Comparison of ENCODE assay signal across 8 mouse cellular contexts in genomic region chr2:32360741-32361140, GRCm38 (mm10). TPM values are rescaled to one million over a fixed set of nuclear protein-coding genes. Genes with fewer than 3 reads are reported as not detected.
DNase-seq lines count a peak whose midpoint lies in the region; ATAC-seq and TF ChIP-seq lines count a peak whose summit lies in the region.

No protein-coding gene starts in this region.

- peak overlapping the region; percentile 20; the same call in 1 of the 2 replicates for H3K4me3 ChIP-seq in ES-Bruce4 (ENCODE audit: low read depth, low read length)
- peak overlapping the region; percentile 67 for H3K4me3 ChIP-seq in brown adipose tissue, adult 24 weeks (ENCODE audit: insufficient read depth, low read depth, low read length)
- peak overlapping the region; percentile 57 for H3K4me3 ChIP-seq in forebrain, embryonic 10.5 days
- peak overlapping the region; percentile 53 for H3K4me3 ChIP-seq in heart, embryonic 16.5 days (ENCODE audit: low read length)
- H3K4me3 ChIP-seq in liver, embryonic 14.5 days (ENCODE audit: insufficient read depth in 1 of 2, low read depth in 2 of 2, low read length in 2 of 2) = peak overlapping the region; percentile 69 to 90
- H3K4me3 ChIP-seq in neural tube, embryonic 13.5 days = peak overlapping the region; percentile 31

- peak; percentile 69 for DNase-seq in forebrain, embryonic 10.5 days (ENCODE audit: extremely low spot score, low spot score)
- peak; percentile 91 to 95 for DNase-seq in kidney, postnatal 25 days
- DNase-seq in liver, embryonic 14.5 days (ENCODE audit: low read depth in 3 of 3, low spot score in 3 of 3) = peak; percentile 61 to 70 (median 62)
- peak; percentile 81 for DNase-seq in testis, postnatal 10 days (ENCODE audit: low spot score)

- H3K4me2 ChIP-seq in heart, embryonic 16.5 days (ENCODE audit: low read depth, low read length) = peak overlapping the region; percentile 86
- peak overlapping the region; percentile 98 for H3K4me2 ChIP-seq in liver, embryonic 14.5 days (ENCODE audit: low read depth)
- peak overlapping the region; percentile 62 for H3K4me2 ChIP-seq in neural tube, embryonic 13.5 days

- WGBS in forebrain, embryonic 10.5 days = 5% methylated on average over 14 of the region's 14 CpGs
- 8% methylated on average over 14 of the region's 14 CpGs for WGBS in heart, embryonic 16.5 days
- WGBS in liver, embryonic 14.5 days (ENCODE audit: insufficient replicate concordance) = 5% methylated on average over 14 of the region's 14 CpGs
- WGBS in neural tube, embryonic 13.5 days = 7% methylated on average over 14 of the region's 14 CpGs

- no peaks in the 10 kb centered on the region for H3K27me3 ChIP-seq in ES-Bruce4 (ENCODE audit: control insufficient read depth, insufficient read depth, low read length, poor library complexity, severe bottlenecking)
- H3K27me3 ChIP-seq in forebrain, embryonic 10.5 days (ENCODE audit: poor library complexity, severe bottlenecking) = peaks cover 13% of the 10 kb centered on the region
- H3K27me3 ChIP-seq in heart, embryonic 16.5 days (ENCODE audit: control insufficient read depth, insufficient read depth, low read length) = no peaks in the 10 kb centered on the region
- H3K27me3 ChIP-seq in liver, embryonic 14.5 days (ENCODE audit: control insufficient read depth, insufficient read depth, low read length) = no peaks in the 10 kb centered on the region
- H3K27me3 ChIP-seq in neural tube, embryonic 13.5 days = peaks cover 15% of the 10 kb centered on the region

- peak overlapping the region; percentile 63; the same call in 1 of the 2 replicates for H3K9ac ChIP-seq in ES-Bruce4 (ENCODE audit: low read depth, poor library complexity, severe bottlenecking)
- H3K9ac ChIP-seq in heart, embryonic 16.5 days (ENCODE audit: low read length) = peak overlapping the region; percentile 44; the same call in 1 of the 2 replicates
- H3K9ac ChIP-seq in liver, embryonic 14.5 days (replicated peaks) = peak overlapping the region; percentile 85
- H3K9ac ChIP-seq in neural tube, embryonic 13.5 days = peak overlapping the region; percentile 43; the same call in 1 of the 2 replicates

- H3K36me3 ChIP-seq in ES-Bruce4 (ENCODE audit: control insufficient read depth, insufficient read depth, low read length, poor library complexity, severe bottlenecking) = no peaks in the 10 kb centered on the region
- H3K36me3 ChIP-seq in forebrain, embryonic 10.5 days (replicated peaks) = peaks cover 18% of the 10 kb centered on the region
- H3K36me3 ChIP-seq in heart, embryonic 16.5 days (ENCODE audit: control insufficient read depth, insufficient read depth) = peaks cover 4% of the 10 kb centered on the region
- H3K36me3 ChIP-seq in liver, embryonic 14.5 days (replicated peaks; ENCODE audit: control insufficient read depth, insufficient read depth, low read depth) = no peaks in the 10 kb centered on the region
- peaks cover 5% of the 10 kb centered on the region for H3K36me3 ChIP-seq in neural tube, embryonic 13.5 days

- TF ChIP-seq POLR2A in ES-Bruce4 (IDR thresholded peaks at IDR 0.05; ENCODE audit: insufficient read depth, low read length) = no peak

- H3K4me1 ChIP-seq in ES-Bruce4 (ENCODE audit: control insufficient read depth, insufficient read depth, low read length) = no peaks in the 10 kb centered on the region
- H3K4me1 ChIP-seq in brown adipose tissue, adult 24 weeks (ENCODE audit: control insufficient read depth, insufficient read depth, insufficient read length, low read length) = no peaks in the 10 kb centered on the region
- H3K4me1 ChIP-seq in forebrain, embryonic 10.5 days = peaks cover 42% of the 10 kb centered on the region
- peaks cover 13% of the 10 kb centered on the region for H3K4me1 ChIP-seq in heart, embryonic 16.5 days (ENCODE audit: control insufficient read depth, insufficient read depth, low read length)
- peaks cover 14 to 15% of the 10 kb centered on the region in 2 experiments for H3K4me1 ChIP-seq in liver, embryonic 14.5 days (replicated peaks; ENCODE audit: control insufficient read depth in 2 of 2, insufficient read depth in 2 of 2, low read length in 1 of 2)
- peaks cover 28% of the 10 kb centered on the region for H3K4me1 ChIP-seq in neural tube, embryonic 13.5 days (replicated peaks)

- no peak for TF ChIP-seq CTCF in ES-Bruce4 (IDR thresholded peaks at IDR 0.05; ENCODE audit: low read depth, low read length)
- TF ChIP-seq CTCF in liver, embryonic 14.5 days (IDR thresholded peaks at IDR 0.05; ENCODE audit: low read depth) = no peak

- H3K9me3 ChIP-seq in ES-Bruce4 (replicated peaks; ENCODE audit: control insufficient read depth, insufficient read depth, low read length, poor library complexity, severe bottlenecking) = no peaks in the 10 kb centered on the region
- no peaks in the 10 kb centered on the region for H3K9me3 ChIP-seq in forebrain, embryonic 10.5 days
- no peaks in the 10 kb centered on the region for H3K9me3 ChIP-seq in heart, embryonic 16.5 days (replicated peaks; ENCODE audit: control insufficient read depth, low read length)
- H3K9me3 ChIP-seq in liver, embryonic 14.5 days (ENCODE audit: control insufficient read depth, low read length) = no peaks in the 10 kb centered on the region
- H3K9me3 ChIP-seq in neural tube, embryonic 13.5 days = no peaks in the 10 kb centered on the region

- ATAC-seq in heart, embryonic 16.5 days (replicated peaks; ENCODE audit: extremely low read depth, insufficient read depth, low FRiP score) = no peak
- ATAC-seq in liver, embryonic 14.5 days (ENCODE audit: insufficient read depth) = no peak
- no peak for ATAC-seq in neural tube, embryonic 13.5 days (ENCODE audit: low read depth)

- TF ChIP-seq EP300 in ES-Bruce4 (IDR thresholded peaks at IDR 0.05; ENCODE audit: insufficient read depth, low read depth, low read length) = no peak
- TF ChIP-seq EP300 in liver, embryonic 14.5 days (IDR thresholded peaks at IDR 0.05; ENCODE audit: low read depth) = no peak

- H3K27ac ChIP-seq in ES-Bruce4 (ENCODE audit: insufficient read depth, low read length) = no peak overlapping the region
- 0 out of 2 replicates have a peak overlapping the region, but pooled peaks have one; percentile 47 for H3K27ac ChIP-seq in brown adipose tissue, adult 24 weeks (replicated peaks; ENCODE audit: low read depth, low read length)
- H3K27ac ChIP-seq in forebrain, embryonic 10.5 days = no peak overlapping the region
- H3K27ac ChIP-seq in heart, embryonic 16.5 days (ENCODE audit: low read length) = peak overlapping the region; percentile 7; the same call in 1 of the 2 replicates
- H3K27ac ChIP-seq in liver, embryonic 14.5 days = peak overlapping the region; percentile 51
- H3K27ac ChIP-seq in neural tube, embryonic 13.5 days (replicated peaks) = no peak overlapping the region

RNA-seq across cellular contexts. Expression of gene Dnm1, which starts 7.6 kb away (rescaled TPM):
- polyA plus RNA-seq in ES-Bruce4 (2011; ENCODE audit: insufficient read depth, insufficient read length, low read depth, missing spikeins) = 11.6 and 17.0 TPM in 2 replicates
- polyA plus RNA-seq in brown adipose tissue, adult 24 weeks (2012; ENCODE audit: insufficient read depth, insufficient read length, missing spikeins) = 2.6 and 7.4 TPM in 2 replicates
- polyA plus RNA-seq in forebrain, embryonic 10.5 days (2016; fragmentation: Nextera tagmentation; extraction: Ambion mirVana) = 7.8 and 9.7 TPM in 2 replicates
- polyA plus RNA-seq in heart, embryonic 16.5 days (2015; fragmentation: Nextera tagmentation; extraction: Ambion mirVana) = 2.4 and 2.7 TPM in 2 replicates
- polyA plus RNA-seq in liver, embryonic 14.5 days (2012; rRNA removed) = 2.9 and 4.0 TPM in 2 replicates
- polyA plus RNA-seq in liver, embryonic 14.5 days (2014; fragmentation: Nextera tagmentation; extraction: Ambion mirVana) = 0.43 and 0.56 TPM in 2 replicates
- 44.3 and 47.0 TPM in 2 replicates for polyA plus RNA-seq in neural tube, embryonic 13.5 days (2015; fragmentation: Nextera tagmentation; extraction: Ambion mirVana)

RNA-seq across cellular contexts. Expression of gene Ciz1, which starts 8.6 kb away (rescaled TPM):
- 34.3 and 38.7 TPM in 2 replicates for polyA plus RNA-seq in ES-Bruce4 (2011; ENCODE audit: insufficient read depth, insufficient read length, low read depth, missing spikeins)
- polyA plus RNA-seq in brown adipose tissue, adult 24 weeks (2012; ENCODE audit: insufficient read depth, insufficient read length, missing spikeins) = 18.7 and 22.4 TPM in 2 replicates
- polyA plus RNA-seq in forebrain, embryonic 10.5 days (2016; fragmentation: Nextera tagmentation; extraction: Ambion mirVana) = 57.7 and 70.3 TPM in 2 replicates
- polyA plus RNA-seq in heart, embryonic 16.5 days (2015; fragmentation: Nextera tagmentation; extraction: Ambion mirVana) = 36.7 and 38.4 TPM in 2 replicates
- polyA plus RNA-seq in liver, embryonic 14.5 days (2012; rRNA removed) = 40.3 and 43.3 TPM in 2 replicates
- polyA plus RNA-seq in liver, embryonic 14.5 days (2014; fragmentation: Nextera tagmentation; extraction: Ambion mirVana) = 13.1 and 13.9 TPM in 2 replicates
- polyA plus RNA-seq in neural tube, embryonic 13.5 days (2015; fragmentation: Nextera tagmentation; extraction: Ambion mirVana) = 49.9 and 51.1 TPM in 2 replicates

RNA-seq across cellular contexts. Expression of gene 1110008P14Rik, which starts 21.0 kb away (rescaled TPM):
- 25.7 and 30.5 TPM in 2 replicates for polyA plus RNA-seq in ES-Bruce4 (2011; ENCODE audit: insufficient read depth, insufficient read length, low read depth, missing spikeins)
- 296 and 402 TPM in 2 replicates for polyA plus RNA-seq in brown adipose tissue, adult 24 weeks (2012; ENCODE audit: insufficient read depth, insufficient read length, missing spikeins)
- polyA plus RNA-seq in forebrain, embryonic 10.5 days (2016; fragmentation: Nextera tagmentation; extraction: Ambion mirVana) = 36.3 and 37.5 TPM in 2 replicates
- 46.3 and 46.5 TPM in 2 replicates for polyA plus RNA-seq in heart, embryonic 16.5 days (2015; fragmentation: Nextera tagmentation; extraction: Ambion mirVana)
- 32.6 and 39.6 TPM in 2 replicates for polyA plus RNA-seq in liver, embryonic 14.5 days (2012; rRNA removed)
- polyA plus RNA-seq in liver, embryonic 14.5 days (2014; fragmentation: Nextera tagmentation; extraction: Ambion mirVana) = 38.7 and 40.8 TPM in 2 replicates
- polyA plus RNA-seq in neural tube, embryonic 13.5 days (2015; fragmentation: Nextera tagmentation; extraction: Ambion mirVana) = 101 and 135 TPM in 2 replicates

RNA-seq across cellular contexts. Expression of gene Lcn2, which starts 27.3 kb away (rescaled TPM):
- polyA plus RNA-seq in ES-Bruce4 (2011; ENCODE audit: insufficient read depth, insufficient read length, low read depth, missing spikeins) = not detected in 2 replicates
- polyA plus RNA-seq in brown adipose tissue, adult 24 weeks (2012; ENCODE audit: insufficient read depth, insufficient read length, missing spikeins) = 2.7 TPM in 1 of 2 replicates, not detected in the other
- polyA plus RNA-seq in forebrain, embryonic 10.5 days (2016; fragmentation: Nextera tagmentation; extraction: Ambion mirVana) = not detected in 2 replicates
- polyA plus RNA-seq in heart, embryonic 16.5 days (2015; fragmentation: Nextera tagmentation; extraction: Ambion mirVana) = 1.9 and 2.5 TPM in 2 replicates
- polyA plus RNA-seq in liver, embryonic 14.5 days (2012; rRNA removed) = 29.8 and 30.2 TPM in 2 replicates
- polyA plus RNA-seq in liver, embryonic 14.5 days (2014; fragmentation: Nextera tagmentation; extraction: Ambion mirVana) = 41.1 and 65.1 TPM in 2 replicates
- polyA plus RNA-seq in neural tube, embryonic 13.5 days (2015; fragmentation: Nextera tagmentation; extraction: Ambion mirVana) = 0.56 and 1.4 TPM in 2 replicates

RNA-seq across cellular contexts. Expression of gene Ptges2, which starts 35.0 kb away (rescaled TPM):
- polyA plus RNA-seq in ES-Bruce4 (2011; ENCODE audit: insufficient read depth, insufficient read length, low read depth, missing spikeins) = 18.1 and 22.2 TPM in 2 replicates
- polyA plus RNA-seq in brown adipose tissue, adult 24 weeks (2012; ENCODE audit: insufficient read depth, insufficient read length, missing spikeins) = 87.7 and 101 TPM in 2 replicates
- 23.8 and 26.4 TPM in 2 replicates for polyA plus RNA-seq in forebrain, embryonic 10.5 days (2016; fragmentation: Nextera tagmentation; extraction: Ambion mirVana)
- polyA plus RNA-seq in heart, embryonic 16.5 days (2015; fragmentation: Nextera tagmentation; extraction: Ambion mirVana) = 44.2 and 50.7 TPM in 2 replicates
- 7.9 and 11.6 TPM in 2 replicates for polyA plus RNA-seq in liver, embryonic 14.5 days (2012; rRNA removed)
- polyA plus RNA-seq in liver, embryonic 14.5 days (2014; fragmentation: Nextera tagmentation; extraction: Ambion mirVana) = 11.4 and 14.0 TPM in 2 replicates
- polyA plus RNA-seq in neural tube, embryonic 13.5 days (2015; fragmentation: Nextera tagmentation; extraction: Ambion mirVana) = 44.3 and 46.0 TPM in 2 replicates

Comparison
In these comparisons a context has a peak if more than half of its experiments do, and no peak if none do; other contexts are left out.
1. H3K27ac ChIP-seq: peak in brown adipose tissue, adult 24 weeks (single experiment), heart, embryonic 16.5 days (single experiment) and liver, embryonic 14.5 days (single experiment); none in ES-Bruce4 (single experiment), forebrain, embryonic 10.5 days (single experiment) and neural tube, embryonic 13.5 days (single experiment).
2. H3K4me3 ChIP-seq: peak in every context shown above with its lines; median percentile 80 in liver, embryonic 14.5 days; 67 in brown adipose tissue, adult 24 weeks; 57 in forebrain, embryonic 10.5 days; 53 in heart, embryonic 16.5 days; 31 in neural tube, embryonic 13.5 days; 20 in ES-Bruce4.
3. Peak in every context shown above with its lines, with median percentiles within 50 percentile points of each other: H3K9ac ChIP-seq, DNase-seq and H3K4me2 ChIP-seq.